Mouse (Mus musculus): ENCODE results near the gene Fbxw8.

The Fbxw8 gene

GRCm38 (mm10) chr5:118154839-118155564 lies at the start of gene Fbxw8:
Gene Fbxw8, minus strand, starts transcription at chr5:118155464.
- peak; percentile 86 for DNase-seq (ENCODE audit: low spot score in 2 of 2)

GRCm38 (mm10) chr5:118204675-118205440 lies 49.6 kb upstream of the Fbxw8 start:
- DNase-seq (ENCODE audit: low spot score in 2 of 2): no peak

GRCm38 (mm10) chr5:118199670-118200069 lies 44.4 kb upstream of the Fbxw8 start:
- no peak for DNase-seq (ENCODE audit: low spot score in 2 of 2)

- DNase-seq (ENCODE audit: low spot score in 2 of 2): no peak
Measured at GRCm38 (mm10) chr5:118197421-118197820, 42.2 kb upstream of the Fbxw8 start.

GRCm38 (mm10) chr5:118192221-118192620 lies 37.0 kb upstream of the Fbxw8 start:
- DNase-seq (ENCODE audit: low spot score in 2 of 2): no peak

GRCm38 (mm10) chr5:118190491-118190890 lies 35.2 kb upstream of the Fbxw8 start:
- no peak for DNase-seq (ENCODE audit: low spot score in 2 of 2)

- no peak for DNase-seq (ENCODE audit: low spot score in 2 of 2)
Measured at GRCm38 (mm10) chr5:118188356-118188755, 33.1 kb upstream of the Fbxw8 start.

GRCm38 (mm10) chr5:118186903-118187633 lies 31.8 kb upstream of the Fbxw8 start:
- no peak for DNase-seq (ENCODE audit: low spot score in 2 of 2)

GRCm38 (mm10) chr5:118177640-118178039 lies 22.4 kb upstream of the Fbxw8 start:
- no peak for DNase-seq (ENCODE audit: low spot score in 2 of 2)

GRCm38 (mm10) chr5:118175137-118175536 lies 19.9 kb upstream of the Fbxw8 start:
- no peak for DNase-seq (ENCODE audit: low spot score in 2 of 2)

GRCm38 (mm10) chr5:118174310-118175009 lies 19.2 kb upstream of the Fbxw8 start:
- DNase-seq (ENCODE audit: low spot score in 2 of 2): no peak

- no peak for DNase-seq (ENCODE audit: low spot score in 2 of 2)
Measured at GRCm38 (mm10) chr5:118172078-118172723, 16.9 kb upstream of the Fbxw8 start.

GRCm38 (mm10) chr5:118171665-118172064 lies 16.4 kb upstream of the Fbxw8 start:
- DNase-seq (ENCODE audit: low spot score in 2 of 2): peak; percentile 59 to 65

GRCm38 (mm10) chr5:118170888-118171529 lies 15.7 kb upstream of the Fbxw8 start:
- DNase-seq (ENCODE audit: low spot score in 2 of 2): peak in 1 of 2 experiments; percentile 48

GRCm38 (mm10) chr5:118169222-118170221 lies 14.3 kb upstream of the Fbxw8 start:
- no peak for DNase-seq (ENCODE audit: low spot score in 2 of 2)

GRCm38 (mm10) chr5:118167561-118167995 lies 12.3 kb upstream of the Fbxw8 start:
- peak; percentile 35 to 36 for DNase-seq (ENCODE audit: low spot score in 2 of 2)

GRCm38 (mm10) chr5:118165462-118165861 lies 10.2 kb upstream of the Fbxw8 start:
- DNase-seq (ENCODE audit: low spot score in 2 of 2): no peak

- no peak for DNase-seq (ENCODE audit: low spot score in 2 of 2)
Measured at GRCm38 (mm10) chr5:118164581-118164980, 9.3 kb upstream of the Fbxw8 start, which contains the start of gene Hrk. Gene Hrk, plus strand, starts transcription at chr5:118164648.

GRCm38 (mm10) chr5:118160691-118161090 lies 5.4 kb upstream of the Fbxw8 start:
- no peak for DNase-seq (ENCODE audit: low spot score in 2 of 2)
